Mouse (Mus musculus): ENCODE measurements around the gene Gas8. TPM values are rescaled to one million over a fixed set of nuclear protein-coding genes. Genes with fewer than 3 reads are reported as not detected.

Gas8 gene
- 13.4 TPM for polyA plus RNA-seq (2014; fragmentation: Illumina TruSeq; extraction: RNeasy Lipid Tissue Mini Kit (QIAGEN cat#74804); ENCODE audit: insufficient read depth, low read depth, low replicate concordance)

DNA sequence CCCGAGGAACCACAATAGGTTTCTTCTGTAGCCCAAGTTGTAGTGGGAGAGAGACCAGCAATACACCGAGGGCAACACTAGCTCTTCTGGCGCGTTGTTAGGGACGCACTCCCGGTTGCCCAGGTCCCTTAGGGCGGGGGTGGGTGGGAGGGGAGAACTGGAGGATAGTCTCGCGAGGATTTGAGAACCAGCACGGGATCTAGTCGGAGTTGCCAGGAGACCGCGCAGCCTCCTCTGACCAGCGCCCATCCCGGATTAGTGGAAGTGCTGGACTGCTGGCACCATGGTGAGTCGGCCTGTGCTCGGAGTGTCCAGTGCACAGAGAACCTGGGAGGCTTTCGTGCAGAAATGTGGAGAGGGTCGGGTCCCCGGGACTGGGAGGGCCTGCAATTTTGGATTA is at the start of gene Gas8:
Gene Gas8, plus strand, starts transcription at position 168 of the 400 bp plus-strand sequence.

DNA sequence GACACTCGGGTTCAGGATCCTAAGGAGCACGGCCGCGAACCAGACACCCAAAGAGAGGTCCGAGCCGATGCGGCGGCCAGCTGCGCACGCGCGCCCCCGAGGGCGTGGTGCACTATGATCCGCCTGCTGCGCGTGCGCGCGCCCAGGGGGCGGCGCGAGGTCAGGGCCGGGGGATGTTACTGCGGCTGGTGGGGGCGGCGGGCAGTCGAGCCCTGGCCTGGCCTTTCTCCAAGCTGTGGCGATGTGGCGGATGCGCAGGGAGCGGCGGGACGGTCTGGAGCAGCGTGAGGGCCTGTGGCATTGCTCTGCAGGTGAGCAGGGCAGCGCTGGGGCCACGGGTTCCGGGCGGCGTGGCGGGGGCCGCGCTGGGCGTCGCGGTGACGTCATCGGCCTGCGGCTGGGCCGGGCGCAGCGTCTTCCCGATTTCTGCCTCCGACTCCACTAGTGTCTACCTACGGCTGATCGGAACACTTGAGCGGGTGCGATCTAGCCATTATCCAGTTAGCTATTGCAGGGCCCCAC is 40.8 kb upstream of the Gas8 start, which contains the start of gene Afg3l1:
Gene Afg3l1, plus strand, starts transcription at position 167 of the 522 bp plus-strand sequence.

DNA sequence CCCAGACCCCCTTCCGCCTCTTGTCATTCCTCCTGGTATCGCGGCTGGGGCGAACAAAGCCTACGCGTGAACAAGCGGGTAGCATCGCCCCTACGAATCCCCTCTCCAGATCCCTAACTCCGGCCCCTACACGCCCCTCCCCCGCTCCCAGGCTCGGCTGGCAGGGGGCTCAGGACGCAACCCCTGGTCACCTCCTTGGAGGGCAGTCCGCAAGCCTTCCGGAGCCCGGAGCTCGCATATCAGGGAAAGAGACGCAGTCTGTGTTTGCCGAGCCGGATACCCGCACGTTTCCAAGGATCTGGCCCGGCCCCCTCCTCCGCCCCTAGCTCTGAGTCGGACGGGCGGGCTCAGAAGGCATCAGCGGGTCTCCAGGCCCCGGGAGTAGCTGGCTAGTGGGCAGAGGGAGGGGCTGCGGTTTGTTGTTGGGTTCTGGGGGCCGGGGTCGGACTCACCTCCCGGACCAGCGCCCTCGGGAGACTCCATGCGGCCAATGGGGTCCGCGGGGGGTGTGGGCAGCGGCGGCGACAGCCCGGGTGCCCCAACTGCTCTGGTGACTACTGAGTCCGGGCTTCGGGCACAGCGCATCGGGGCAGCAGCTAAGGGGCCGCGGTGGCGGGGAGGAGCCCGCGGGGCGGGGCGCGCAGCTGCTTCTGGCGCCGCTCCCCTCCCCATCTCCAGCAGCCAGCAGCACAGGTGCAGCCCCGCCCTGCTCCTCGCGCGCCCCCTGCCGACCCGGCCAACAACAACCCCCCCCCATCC is 3.7 kb upstream of the Gas8 start, which contains the start of gene Dbndd1:
Gene Dbndd1, minus strand, starts transcription at position 683 of the 759 bp plus-strand sequence.

Other genes starting within 250 kb of the Gas8 start
- 4.5 TPM for gene Fanca, start 200.3 kb upstream of the Gas8 start, polyA plus RNA-seq (2014; fragmentation: Illumina TruSeq; extraction: RNeasy Lipid Tissue Mini Kit (QIAGEN cat#74804); ENCODE audit: insufficient read depth, low read depth, low replicate concordance)
- gene Spire2, start 186.1 kb upstream of the Gas8 start, polyA plus RNA-seq (2014; fragmentation: Illumina TruSeq; extraction: RNeasy Lipid Tissue Mini Kit (QIAGEN cat#74804); ENCODE audit: insufficient read depth, low read depth, low replicate concordance) = 2.9 TPM
- gene Tcf25, start 145.1 kb upstream of the Gas8 start, polyA plus RNA-seq (2014; fragmentation: Illumina TruSeq; extraction: RNeasy Lipid Tissue Mini Kit (QIAGEN cat#74804); ENCODE audit: insufficient read depth, low read depth, low replicate concordance) = 94.2 TPM
- not detected for gene Mc1r, start 111.7 kb upstream of the Gas8 start, polyA plus RNA-seq (2014; fragmentation: Illumina TruSeq; extraction: RNeasy Lipid Tissue Mini Kit (QIAGEN cat#74804); ENCODE audit: insufficient read depth, low read depth, low replicate concordance)
- gene Tubb3, start 107.4 kb upstream of the Gas8 start, polyA plus RNA-seq (2014; fragmentation: Illumina TruSeq; extraction: RNeasy Lipid Tissue Mini Kit (QIAGEN cat#74804); ENCODE audit: insufficient read depth, low read depth, low replicate concordance) = 0.52 TPM
- gene Def8, start 95.3 kb upstream of the Gas8 start, polyA plus RNA-seq (2014; fragmentation: Illumina TruSeq; extraction: RNeasy Lipid Tissue Mini Kit (QIAGEN cat#74804); ENCODE audit: insufficient read depth, low read depth, low replicate concordance) = 10.3 TPM
- 13.4 TPM for gene Afg3l1, start 40.9 kb upstream of the Gas8 start, polyA plus RNA-seq (2014; fragmentation: Illumina TruSeq; extraction: RNeasy Lipid Tissue Mini Kit (QIAGEN cat#74804); ENCODE audit: insufficient read depth, low read depth, low replicate concordance)
- gene Dbndd1, start 3.4 kb upstream of the Gas8 start, polyA plus RNA-seq (2014; fragmentation: Illumina TruSeq; extraction: RNeasy Lipid Tissue Mini Kit (QIAGEN cat#74804); ENCODE audit: insufficient read depth, low read depth, low replicate concordance) = 1.0 TPM
- 8.0 TPM for gene Rhou, start 135.1 kb downstream of the Gas8 start, polyA plus RNA-seq (2014; fragmentation: Illumina TruSeq; extraction: RNeasy Lipid Tissue Mini Kit (QIAGEN cat#74804); ENCODE audit: insufficient read depth, low read depth, low replicate concordance)

All from lung, adult 10 weeks (tissue).